Mouse (Mus musculus) T-helper 2 cell (primary cell): ENCODE results near the gene Adipor2.
"Not testable (repeated sequence)": the region's sequence is repeated elsewhere in the genome, so short reads cannot be mapped to it uniquely, and the experiment has no call there.

Source experiments
- in situ Hi-C: fragments of 300-600 bp; cut with MboI, MseI; formaldehyde crosslinking; loops from one replicate; pipeline ENCODE4 v1.15.1; 2025; ENCODE audit warnings: high pct_unique_total_duplicates

Adipor2 gene

GRCm38 (mm10) chr6:119417354-119417753 is at the start of gene Adipor2:
Gene Adipor2, minus strand, starts transcription at chr6:119417704.
- in situ Hi-C loops: no loop called here

- in situ Hi-C loops: no loop called here
Measured at GRCm38 (mm10) chr6:119466161-119466560, 48.7 kb upstream of the Adipor2 start.

GRCm38 (mm10) chr6:119460391-119460790 is 42.9 kb upstream of the Adipor2 start:
- in situ Hi-C loops: no loop called here

DNA sequence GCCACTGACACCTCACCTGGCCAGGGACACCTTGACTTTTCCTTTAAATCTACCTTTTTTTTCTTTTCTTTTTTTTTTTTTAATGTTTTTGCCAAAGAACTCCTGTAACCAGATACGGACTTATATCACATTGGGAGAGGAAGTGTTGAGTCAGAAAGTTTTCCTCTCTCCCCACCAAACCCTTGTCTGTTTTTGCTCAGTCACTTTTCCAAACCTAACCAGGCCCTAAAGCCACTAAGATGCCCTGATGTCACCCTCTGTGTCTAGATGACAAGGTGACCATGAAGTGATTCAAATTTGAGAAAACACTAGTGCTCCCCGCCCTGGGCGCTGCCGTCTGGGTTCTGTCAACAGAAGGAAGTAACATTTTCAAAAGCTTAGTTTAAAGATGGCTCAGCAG is 41.5 kb upstream of the Adipor2 start:
- in situ Hi-C loops: loop anchor here (10.0 kb wide), 1 partner anchor 1274 kb away; no protein-coding TSS in a partner anchor

GRCm38 (mm10) chr6:119458166-119458565 is 40.7 kb upstream of the Adipor2 start:
- in situ Hi-C loops: loop anchor here (10.0 kb wide), 1 partner anchor 1273 kb away; no protein-coding TSS in a partner anchor

GRCm38 (mm10) chr6:119451981-119452499 is 34.5 kb upstream of the Adipor2 start:
- in situ Hi-C loops: loop anchor here (10.0 kb wide), 1 partner anchor 1267 kb away; no protein-coding TSS in a partner anchor

DNA sequence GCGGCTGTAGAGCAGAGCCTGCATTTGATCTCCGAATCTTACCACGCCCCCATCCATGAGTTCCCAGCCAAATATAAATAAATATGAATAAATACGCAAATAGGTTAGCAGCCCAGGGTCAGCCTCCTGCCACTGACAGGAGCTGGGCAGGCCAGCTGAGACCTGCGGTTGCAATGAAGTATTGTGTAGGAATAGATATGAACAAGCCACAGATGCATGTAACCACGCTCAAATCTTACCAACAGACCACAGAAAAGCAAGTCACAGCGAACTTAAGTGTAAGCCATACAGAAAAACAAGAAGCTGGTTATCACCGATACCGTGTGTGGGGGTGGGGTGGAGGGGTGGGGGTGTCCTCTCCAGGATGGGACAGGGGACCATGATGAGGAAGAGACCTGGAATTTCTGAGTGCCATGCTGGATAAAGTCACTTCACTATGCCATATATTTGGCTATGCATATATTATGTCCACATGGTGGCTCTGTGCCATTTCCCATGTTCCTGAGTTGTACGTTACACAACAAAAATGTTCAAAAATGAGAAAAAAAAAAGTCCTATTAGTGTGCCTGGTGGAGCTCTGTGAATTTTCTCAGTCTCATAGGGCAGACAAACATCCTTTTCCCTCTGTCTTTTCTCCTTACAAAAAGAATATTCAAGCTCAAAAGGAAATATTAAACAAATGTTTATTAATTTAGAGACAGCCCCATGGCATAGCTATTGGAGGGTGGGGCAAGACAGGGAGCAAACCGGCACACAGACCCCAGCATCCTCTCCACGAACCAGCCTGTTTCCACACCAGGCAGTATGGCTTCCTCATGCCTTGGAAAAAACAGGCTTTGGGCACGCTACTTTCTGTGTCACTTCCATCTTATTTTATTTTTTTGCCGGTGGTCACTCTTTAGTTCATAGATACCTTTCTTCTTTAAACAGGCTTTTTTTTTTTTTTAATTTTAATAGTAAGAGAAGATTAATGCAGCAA is 33.8 kb upstream of the Adipor2 start:
- in situ Hi-C loops: loop anchor here (10.0 kb wide), 1 partner anchor 1266 kb away; no protein-coding TSS in a partner anchor

DNA sequence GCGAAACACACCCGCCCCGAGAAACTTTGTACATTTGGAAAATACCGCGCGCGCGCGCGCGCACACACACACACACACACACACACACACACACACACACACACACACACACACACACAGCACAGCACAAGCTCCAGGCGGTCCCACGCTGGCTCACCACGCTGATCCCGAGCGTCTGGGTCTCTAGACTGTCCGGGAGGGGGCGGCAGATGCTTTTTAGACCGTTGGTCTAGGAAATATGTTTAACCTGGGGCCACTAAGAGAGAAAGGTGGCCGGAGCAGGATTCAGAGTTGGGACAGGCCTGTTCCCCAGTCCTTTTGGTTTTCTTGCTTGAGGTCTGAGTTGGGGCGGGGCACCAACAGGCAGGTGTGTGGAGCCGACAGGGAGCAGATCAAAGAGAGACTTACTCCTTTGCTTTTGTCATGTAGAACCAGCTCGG is 31.6 kb upstream of the Adipor2 start:
- in situ Hi-C loops: no loop called here

GRCm38 (mm10) chr6:119448321-119449059 is 31.0 kb upstream of the Adipor2 start:
- in situ Hi-C loops: no loop called here

GRCm38 (mm10) chr6:119445671-119446607 is 28.4 kb upstream of the Adipor2 start:
- in situ Hi-C loops: no loop called here

DNA sequence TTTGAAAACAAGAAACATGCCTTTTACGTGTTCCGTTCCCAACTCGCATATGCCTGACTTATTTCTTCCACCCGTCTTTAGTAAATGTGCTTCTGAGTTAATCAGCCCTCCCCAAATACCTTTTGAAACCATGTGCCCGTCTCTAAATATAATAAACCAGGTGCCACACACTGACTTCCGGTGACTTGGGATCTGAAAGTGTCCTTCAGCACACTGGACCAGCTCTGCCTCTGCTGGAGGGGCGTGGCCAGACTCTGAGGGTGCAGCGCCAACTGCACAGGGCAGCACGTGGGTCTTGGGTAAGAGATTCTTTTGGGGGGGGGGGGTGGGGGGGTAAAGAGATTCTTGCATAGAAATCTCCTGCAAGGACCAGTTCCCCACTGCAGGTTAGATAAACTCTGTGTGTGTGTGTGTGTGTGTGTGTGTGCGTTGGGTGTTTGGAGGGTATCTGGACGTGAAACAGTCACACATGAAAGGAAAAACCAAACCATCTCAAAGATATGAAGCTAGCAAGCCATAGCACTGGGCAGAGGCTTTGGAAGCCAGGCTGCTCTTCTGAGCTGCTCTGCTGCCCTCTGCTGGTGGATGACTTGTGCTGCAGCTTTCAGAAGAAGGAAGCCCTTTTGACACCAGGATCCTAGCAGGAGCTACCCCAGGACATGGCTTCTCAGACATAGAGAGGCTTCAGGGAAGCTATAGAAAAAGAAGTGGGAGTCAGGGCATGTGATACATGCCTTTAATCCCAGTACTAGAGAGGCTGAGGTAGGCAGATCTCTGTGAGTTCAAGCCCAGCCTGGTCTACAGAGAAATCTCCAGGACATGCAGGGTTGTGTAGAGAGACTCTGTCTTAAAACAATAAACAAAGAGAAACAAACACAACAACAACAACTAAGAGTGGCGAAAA is 26.5 kb upstream of the Adipor2 start:
- in situ Hi-C loops: no loop called here

- in situ Hi-C loops: not testable (repeated sequence)
Measured at GRCm38 (mm10) chr6:119442729-119443128, 25.2 kb upstream of the Adipor2 start.

DNA sequence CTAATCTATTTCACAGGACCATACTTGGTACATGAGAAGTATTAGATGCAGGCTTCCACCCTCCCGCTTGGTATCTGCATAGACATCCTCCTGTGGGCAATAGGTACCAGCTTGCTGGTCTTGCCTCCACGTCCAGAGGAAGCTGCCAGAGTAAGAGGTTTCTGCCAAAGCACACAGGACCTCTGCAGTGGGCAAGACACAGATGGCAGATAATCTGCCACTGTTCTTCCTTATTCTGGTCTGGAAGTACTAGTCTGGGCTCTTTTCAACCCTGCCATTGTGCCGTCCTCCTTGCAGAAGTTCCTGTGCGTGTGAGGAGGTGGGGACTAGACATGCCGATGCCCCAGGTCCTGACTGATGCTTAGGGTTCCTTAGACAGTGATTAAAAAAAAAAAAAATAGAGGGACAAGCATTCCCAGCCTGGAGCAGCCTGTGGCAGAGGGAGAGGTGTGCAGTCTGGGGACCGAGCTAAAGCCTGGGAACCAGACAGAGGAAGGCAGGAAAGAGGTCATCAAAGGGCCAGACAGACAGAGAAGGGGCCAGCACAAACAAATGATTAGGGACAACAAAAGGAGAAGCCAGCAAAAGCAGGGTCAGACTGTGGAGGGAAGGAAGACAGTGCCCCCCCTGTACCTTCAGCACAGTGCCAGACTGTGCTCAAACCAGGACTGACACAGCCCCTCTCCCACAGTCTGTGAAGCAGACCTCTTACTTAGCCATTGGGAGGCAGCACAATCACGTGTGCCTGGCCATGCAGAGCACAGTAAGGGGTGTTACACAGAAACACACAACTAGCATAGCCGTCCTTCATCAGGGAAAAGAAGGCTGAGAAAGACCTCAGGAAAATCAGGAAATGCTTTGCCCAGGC is 20.6 kb upstream of the Adipor2 start:
- in situ Hi-C loops: no loop called here

GRCm38 (mm10) chr6:119434394-119434793 is 16.9 kb upstream of the Adipor2 start:
- in situ Hi-C loops: no loop called here

GRCm38 (mm10) chr6:119431751-119432324 is 14.3 kb upstream of the Adipor2 start:
- in situ Hi-C loops: no loop called here

DNA sequence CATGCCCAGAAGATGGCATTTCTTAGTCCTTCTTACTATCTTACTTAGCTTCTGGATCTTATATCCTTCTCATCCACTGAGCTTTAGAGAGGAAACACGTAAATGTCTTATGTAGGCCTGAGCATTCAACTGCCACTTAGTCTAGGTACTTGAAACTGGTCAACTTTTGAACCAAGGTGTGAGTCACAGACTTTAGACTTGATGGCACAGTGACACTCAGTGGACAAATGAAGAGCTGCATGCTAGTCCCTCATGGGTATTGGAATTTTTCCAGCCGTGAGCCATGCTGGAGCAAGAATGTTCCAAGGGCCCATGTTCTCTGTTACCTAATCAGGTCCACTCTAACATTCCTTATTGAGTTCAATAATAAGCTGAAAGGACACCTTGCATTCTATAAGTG is 13.0 kb upstream of the Adipor2 start:
- in situ Hi-C loops: no loop called here

- in situ Hi-C loops: loop anchor here (5.0 to 10.0 kb wide), 3 partner anchors 77 to 1355 kb away; no protein-coding TSS in a partner anchor
Measured at GRCm38 (mm10) chr6:119429311-119429710, 11.8 kb upstream of the Adipor2 start.

- in situ Hi-C loops: loop anchor here (5.0 to 10.0 kb wide), 3 partner anchors 76 to 1356 kb away; no protein-coding TSS in a partner anchor
Measured at GRCm38 (mm10) chr6:119428611-119429010, 11.1 kb upstream of the Adipor2 start.
